Mouse (Mus musculus) neural tube, embryonic 14.5 days (tissue): ENCODE data around the gene Efcab2. TPM values are rescaled to one million over a fixed set of nuclear protein-coding genes. Genes with fewer than 3 reads are reported as not detected.

Experiments
- ATAC-seq: fragments of 200-750 bp; cut with Nextera tagmentation; 2 replicates; pipeline ENCODE4 v1.8.0; 2017; ENCODE audit warnings: low read depth, mild to moderate bottlenecking, moderate TSS enrichment, moderate library complexity
- H3K27ac ChIP-seq: fragments of 300-500 bp; sonication (generic); 2 replicates; pipeline ENCODE4 v1.5.1; 2014; ENCODE audit warnings: low read depth, mild to moderate bottlenecking, control low read depth, low read length, moderate library complexity, mixed read lengths
- H3K27me3 ChIP-seq: fragments of 300-500 bp; sonication (generic); 2 replicates; pipeline ENCODE4 v1.6.1; 2014; ENCODE audit warnings: low read length; ENCODE audit not compliant: control insufficient read depth, insufficient read depth
- H3K36me3 ChIP-seq: fragments of 300-500 bp; sonication (generic); 2 replicates; pipeline ENCODE4 v1.6.1; 2014; ENCODE audit warnings: low read length, mixed read lengths; ENCODE audit not compliant: control insufficient read depth, insufficient read depth
- H3K4me1 ChIP-seq: fragments of 300-500 bp; sonication (generic); 2 replicates; pipeline ENCODE4 v1.6.1; 2014; ENCODE audit warnings: low read length; ENCODE audit not compliant: control insufficient read depth, insufficient read depth
- H3K4me2 ChIP-seq: fragments of 300-500 bp; sonication (generic); 2 replicates; pipeline ENCODE4 v1.6.1; 2014; ENCODE audit warnings: mild to moderate bottlenecking, low read depth, low read length, control low read depth
- H3K4me3 ChIP-seq: fragments of 300-500 bp; sonication (generic); 2 replicates; pipeline ENCODE4 v1.5.1; 2014; ENCODE audit warnings: low read depth, low read length, control low read depth, mixed read lengths
- H3K9ac ChIP-seq: fragments of 300-500 bp; sonication (generic); replicated peaks from 2 replicates; pipeline ENCODE4 v1.6.1; 2014; ENCODE audit warnings: low read depth, mild to moderate bottlenecking, control low read depth, low read length, mixed read lengths
- H3K9me3 ChIP-seq: fragments of 300-500 bp; sonication (generic); 2 replicates; pipeline ENCODE4 v1.6.1; 2016; ENCODE audit warnings: low read length; ENCODE audit not compliant: control insufficient read depth
- WGBS: fragments of 180-500 bp; shearing (Covaris S2); extraction: QIAGEN DNeasy Blood & Tissue Kit; methylation state at CpG from one replicate; pipeline ENCODE4 v1.1.7; 2014; 5-methylcytosine and 5-hydroxymethylcytosine counted together
- microRNA-seq: library from miRNA; unstranded; fragments of <30 nt; microRNA quantifications from one replicate; pipeline ENCODE4, GENCODE M21; 2016
- polyA plus RNA-seq: library from polyadenylated mRNA; unstranded; fragments of >200 nt; fragmentation: Nextera tagmentation; extraction: Ambion mirVana; gene quantifications from 2 replicates; pipeline ENCODE4 v1.2.1, GENCODE M21; 2014

The Efcab2 gene
- polyA plus RNA-seq, 1 experiment from 2014 or later: 7.4 TPM

GRCm38 (mm10) chr1:178529512-178530300 lies 123.8 kb downstream of the Efcab2 start:
- no peaks in the 10 kb centered on the region for H3K36me3 ChIP-seq
- H3K27ac ChIP-seq: peak overlapping the region; percentile 92
- peaks cover 6% of the 10 kb centered on the region; the same call in 1 of the 2 replicates for H3K4me1 ChIP-seq
- H3K4me3 ChIP-seq: peak overlapping the region; percentile 65
- under 1% methylated on average over 38 of the region's 38 CpGs for WGBS
- H3K4me2 ChIP-seq: peak overlapping the region; percentile 100
- no peaks in the 10 kb centered on the region for H3K27me3 ChIP-seq
- peak; percentile 3 for ATAC-seq
- peak overlapping the region; percentile 91 for H3K9ac ChIP-seq
- no peaks in the 10 kb centered on the region for H3K9me3 ChIP-seq

- no peaks in the 10 kb centered on the region for H3K36me3 ChIP-seq
- no peaks in the 10 kb centered on the region for H3K27me3 ChIP-seq
- H3K4me3 ChIP-seq: peak overlapping the region; percentile 65
- peaks cover 6% of the 10 kb centered on the region; the same call in 1 of the 2 replicates for H3K4me1 ChIP-seq
- H3K9me3 ChIP-seq: no peaks in the 10 kb centered on the region
- H3K27ac ChIP-seq: peak overlapping the region; percentile 92
- peak; percentile 42; the same call in 1 of the 2 replicates for ATAC-seq
- WGBS: under 1% methylated on average over 62 of the region's 62 CpGs
- peak overlapping the region; percentile 91 for H3K9ac ChIP-seq
- H3K4me2 ChIP-seq: peak overlapping the region; percentile 100
Observed at GRCm38 (mm10) chr1:178530301-178531078, 124.6 kb downstream of the Efcab2 start.

Small RNA genes within 50 kb of the gene (microRNA-seq; reads per million reads assigned to microRNA genes)
- gene Gm27458: not detected

Other genes starting within 250 kb of the Efcab2 start
- gene Desi2, start 218.7 kb upstream of the Efcab2 start, polyA plus RNA-seq: 22.3 and 22.7 TPM in 2 replicates
- 105 and 107 TPM in 2 replicates for gene Cox20, start 87.0 kb upstream of the Efcab2 start, polyA plus RNA-seq
- gene Hnrnpu, start 68.3 kb upstream of the Efcab2 start, polyA plus RNA-seq: 267 and 325 TPM in 2 replicates
- gene Kif26b, start 123.0 kb downstream of the Efcab2 start, polyA plus RNA-seq: 18.5 and 18.8 TPM in 2 replicates